Mouse (Mus musculus) hindbrain, embryonic 12.5 days (tissue): ENCODE results near the gene Fam114a1. TPM values are rescaled to one million over a fixed set of nuclear protein-coding genes. Genes with fewer than 3 reads are reported as not detected.

Experiments
- microRNA counts: library from miRNA; unstranded; fragments of <30 nt; microRNA quantifications from one replicate; lab custom pipeline; 2017
- microRNA-seq: library from miRNA; unstranded; fragments of <30 nt; microRNA quantifications from one replicate; pipeline ENCODE4, GENCODE M21; 2017
- polyA plus RNA-seq: library from polyadenylated mRNA; unstranded; fragments of >200 nt; fragmentation: Nextera tagmentation; extraction: Ambion mirVana; gene quantifications from 2 replicates; pipeline ENCODE4 v1.2.1, GENCODE M21; 2016

Gene Fam114a1
- polyA plus RNA-seq, 1 experiment from 2014 or later = 27.9 TPM

MicroRNAs within 50 kb of the gene (microRNA counts, 519-probe panel; counts per million panel counts)
- microRNA mmu-miR-574-3p (lab: Ali Mortazavi, UCI) = 470 counts per million, percentile 58 among the panel's probes with 10 or more counts
- microRNA mmu-miR-574-5p (lab: Ali Mortazavi, UCI) = 470 counts per million, percentile 58 among the panel's probes with 10 or more counts

Small RNAs within 50 kb of the gene (microRNA-seq; reads per million reads assigned to microRNA genes)
- gene Mir574 = 109 reads per million, percentile 46 among the genes with 10 or more reads in this experiment

Other genes starting within 250 kb of the Fam114a1 start
- 44.6 and 50.7 TPM in 2 replicates for gene Klf3, start 166.7 kb upstream of the Fam114a1 start, polyA plus RNA-seq
- gene Tlr1, start 36.5 kb upstream of the Fam114a1 start, polyA plus RNA-seq = 0.53 and 0.62 TPM in 2 replicates
- 0.96 and 1.1 TPM in 2 replicates for gene Tlr6, start 10.0 kb upstream of the Fam114a1 start, polyA plus RNA-seq
- gene Tmem156, start 122.1 kb downstream of the Fam114a1 start, polyA plus RNA-seq = not detected in 2 replicates
- 33.3 and 33.7 TPM in 2 replicates for gene Klhl5, start 137.5 kb downstream of the Fam114a1 start, polyA plus RNA-seq
- 16.4 and 18.7 TPM in 2 replicates for gene Wdr19, start 229.6 kb downstream of the Fam114a1 start, polyA plus RNA-seq